Mouse (Mus musculus) common myeloid progenitor, adult 5-6 weeks (primary cell): ENCODE measurements around the gene Wdr95. TPM values are rescaled to one million over a fixed set of nuclear protein-coding genes. Genes with fewer than 3 reads are reported as not detected.

Experiments
- ATAC-seq: replicated peaks from 2 replicates; pipeline ENCODE4 v1.8.0; 2016; ENCODE audit warnings: low read depth, mild to moderate bottlenecking, moderate TSS enrichment, inconsistent platforms; ENCODE audit not compliant: poor library complexity, severe bottlenecking
- total RNA-seq: library from RNA; stranded (forward); fragments of 200-1000, 187-1606 nt; gene quantifications from 2 replicates; pipeline ENCODE4 v1.2.3, GENCODE M21; 2017

Wdr95 gene
- total RNA-seq, 1 experiment from 2014 or later = not detected

DNA sequence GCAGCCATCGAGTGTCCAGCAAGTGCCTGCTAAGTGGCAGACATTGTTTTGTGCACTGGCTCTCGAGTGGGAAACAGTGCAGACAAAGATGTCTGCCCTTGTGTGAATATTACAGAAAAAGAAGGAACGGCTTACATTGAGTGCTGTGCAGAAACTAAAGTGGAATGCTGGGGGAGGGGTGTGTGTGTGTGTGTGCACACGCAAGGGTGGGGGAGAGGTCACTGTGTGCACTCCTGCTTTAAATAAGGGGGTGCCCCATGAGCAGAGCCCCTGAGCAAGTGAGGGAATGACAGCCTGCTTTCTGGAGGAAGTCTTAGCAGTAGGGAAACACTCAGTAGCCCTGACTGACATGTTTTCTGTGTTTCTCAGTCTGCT, 121.7 kb downstream of the Wdr95 start:
- no peak for ATAC-seq

DNA sequence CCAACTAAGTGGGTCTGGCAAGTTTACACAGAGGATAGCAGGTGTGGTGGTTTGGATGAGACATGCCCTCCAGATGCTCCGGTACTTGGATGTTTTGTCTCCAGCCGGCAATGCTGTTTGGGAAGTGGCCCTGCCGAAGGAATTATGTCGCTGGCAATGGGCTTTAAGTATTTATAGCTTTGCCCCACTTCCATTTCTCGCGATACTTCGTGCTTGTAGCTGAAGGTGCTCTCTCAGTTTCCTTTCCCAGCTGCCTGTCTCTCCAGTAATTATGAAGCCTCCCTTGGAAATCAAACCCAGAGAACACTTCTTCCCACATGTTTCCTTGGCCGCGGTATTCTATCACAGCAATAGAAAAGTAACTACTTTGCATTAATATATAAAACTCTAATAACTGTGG, 127.2 kb downstream of the Wdr95 start:
- no peak for ATAC-seq

DNA sequence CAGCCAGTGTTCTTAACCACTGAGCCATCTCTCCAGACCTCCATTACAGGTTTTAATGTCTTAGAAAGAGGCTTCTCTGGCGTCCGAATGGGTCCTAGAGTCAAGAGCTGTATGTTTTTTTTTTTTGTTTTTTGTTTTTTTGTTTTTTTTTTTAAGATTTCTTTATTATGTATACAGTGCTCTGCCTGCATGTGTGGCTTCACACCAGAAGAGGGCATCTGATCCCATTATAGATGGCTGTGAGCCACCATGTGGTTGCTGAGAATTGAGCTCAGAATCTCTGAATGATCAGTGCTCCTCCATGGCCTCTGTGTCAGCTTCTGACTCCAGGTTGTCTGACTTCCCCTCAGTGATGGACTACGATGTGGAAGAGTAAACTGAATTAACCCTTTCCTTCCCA, 129.5 kb downstream of the Wdr95 start:
- no peak for ATAC-seq

DNA sequence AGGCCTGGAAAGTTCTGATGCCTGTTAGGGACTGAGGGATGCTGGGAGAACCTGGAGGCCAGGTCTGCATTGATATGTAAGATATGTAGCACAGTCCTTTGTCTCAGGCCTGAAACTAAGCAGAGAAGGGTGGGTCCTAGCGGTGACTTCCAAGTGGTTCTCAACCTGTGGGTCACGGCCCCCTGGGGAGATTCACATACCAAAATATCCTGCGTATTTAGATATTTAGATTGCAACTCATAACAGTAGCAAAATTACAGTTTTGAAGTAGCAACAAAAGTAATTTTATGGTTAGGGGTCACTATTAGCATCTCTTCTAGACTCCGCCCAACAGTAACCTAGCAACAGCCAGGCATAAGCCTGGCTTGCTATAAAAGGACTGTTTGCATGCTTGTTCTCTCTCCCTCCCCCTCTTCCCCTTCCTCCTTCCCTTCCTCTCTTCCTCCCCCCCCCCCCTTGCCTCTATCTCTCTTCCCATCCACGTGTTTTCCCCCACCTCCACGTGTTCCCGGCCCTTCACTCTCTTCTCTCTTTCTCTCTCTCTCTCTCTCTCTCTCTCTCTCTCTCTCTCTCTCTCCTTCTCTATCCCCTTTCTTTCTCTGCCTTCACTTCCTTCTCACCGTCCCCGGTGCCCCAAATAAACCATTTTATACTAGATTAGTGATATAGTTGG, 130.4 kb downstream of the Wdr95 start:
- no peak for ATAC-seq

DNA sequence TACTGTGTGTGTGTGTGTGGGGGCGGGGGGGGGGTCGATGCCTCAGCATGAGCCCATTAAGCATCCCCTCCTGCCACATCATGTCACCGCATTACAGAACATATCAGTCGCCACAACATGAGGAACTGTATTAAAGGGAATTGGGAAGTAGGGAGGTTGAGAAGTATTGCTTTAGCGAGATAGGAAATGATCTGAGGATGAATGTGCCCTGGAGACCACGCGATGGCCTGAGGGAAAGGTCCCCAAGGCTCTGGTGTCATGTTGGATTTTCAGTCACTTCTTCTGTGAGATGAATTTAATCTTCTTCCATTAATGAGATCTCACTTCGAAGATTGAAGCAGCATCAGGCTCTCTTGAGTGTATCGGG, 130.9 kb downstream of the Wdr95 start:
- 0 out of 2 replicates have a peak, but pooled peaks have one; percentile 39 for ATAC-seq

DNA sequence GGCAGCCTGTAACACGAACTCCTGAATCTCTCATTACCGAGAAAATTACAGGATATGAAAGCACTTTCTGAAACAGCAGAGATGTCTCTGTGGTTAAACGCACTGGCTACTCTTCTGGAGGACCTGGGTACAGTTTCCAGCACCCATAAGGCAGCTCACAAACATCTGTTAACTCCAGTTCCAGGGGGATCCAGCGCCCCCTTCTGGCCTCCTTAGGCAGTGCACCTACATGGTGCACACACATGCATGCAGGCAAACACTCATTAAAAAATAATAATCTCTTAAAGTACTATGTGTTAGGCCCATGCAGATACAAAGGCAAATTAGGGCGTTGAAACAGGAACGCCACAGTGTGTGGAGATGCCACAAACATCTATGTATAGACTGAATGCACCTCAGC, 132.9 kb downstream of the Wdr95 start:
- no peak for ATAC-seq

Other genes starting within 250 kb of the Wdr95 start
- 0.39 TPM in 1 of 2 replicates, not detected in the other for gene Medag, start 116.9 kb upstream of the Wdr95 start, total RNA-seq
- 2.1 TPM in 1 of 2 replicates, not detected in the other for gene Tex26, start 89.0 kb upstream of the Wdr95 start, total RNA-seq
- gene Hsph1, start 107.7 kb downstream of the Wdr95 start, total RNA-seq = 72.0 and 88.1 TPM in 2 replicates
- 7.7 and 13.2 TPM in 2 replicates for gene B3glct, start 149.6 kb downstream of the Wdr95 start, total RNA-seq